Mouse (Mus musculus) myocyte (in vitro differentiated cells): Measurements from ENCODE around the gene Kcnj4. TPM values are rescaled to one million over a fixed set of nuclear protein-coding genes. Genes with fewer than 3 reads are reported as not detected.
A peak's percentile ranks its signal among the peaks of the same experiment; 100 is the strongest.

ENCODE experiments used
- H3K27me3 ChIP-seq: one replicate; pipeline ENCODE4 v1.6.1; 2011; ENCODE audit not compliant: control insufficient read depth, insufficient read depth, insufficient read length
- H3K36me3 ChIP-seq: one replicate; pipeline ENCODE4 v1.6.1; 2011; ENCODE audit not compliant: control insufficient read depth, insufficient read depth
- H3K4me2 ChIP-seq: one replicate; pipeline ENCODE4 v1.6.1; 2011; ENCODE audit warnings: low read depth, control low read depth
- H3K4me3 ChIP-seq: one replicate; pipeline ENCODE4 v1.5.1; 2011; ENCODE audit warnings: mild to moderate bottlenecking, control low read depth, moderate library complexity
- H3K79me2 ChIP-seq: one replicate; pipeline ENCODE4 v1.6.1; 2011; ENCODE audit not compliant: control insufficient read depth, insufficient read depth
- H3ac ChIP-seq: one replicate; pipeline ENCODE4 v1.6.1; 2011; ENCODE audit not compliant: control insufficient read depth, insufficient read length
- CEBPB ChIP-seq: IDR thresholded peaks from 2 replicates; pipeline ENCODE4 v1.6.1; 2011; ENCODE audit warnings: mild to moderate bottlenecking, moderate library complexity; ENCODE audit not compliant: poor library complexity, insufficient read depth, severe bottlenecking
- E2F4 ChIP-seq: IDR thresholded peaks from one replicate; pipeline ENCODE4 v1.6.1; 2011; ENCODE audit warnings: mild to moderate bottlenecking, control low read depth, moderate library complexity; ENCODE audit not compliant: insufficient read depth
- MAX ChIP-seq: IDR thresholded peaks from one replicate; pipeline ENCODE4 v1.6.1; 2011; ENCODE audit warnings: low read depth, mild to moderate bottlenecking, control low read depth
- MYOD1 ChIP-seq, 3 experiments: IDR thresholded peaks; one replicate each; pipeline ENCODE4 v1.6.1; 2011; ENCODE audit warnings: control low read depth in 2 of 3, low read depth in 2 of 3, mild to moderate bottlenecking in 2 of 3, moderate library complexity in 1 of 3; ENCODE audit not compliant: insufficient read length in 2 of 3, control insufficient read depth in 1 of 3
- MYOG ChIP-seq, 3 experiments: IDR thresholded peaks; one replicate each; pipeline ENCODE4 v1.6.1; 2011; ENCODE audit warnings: control low read depth in 2 of 3, low read depth in 2 of 3, mild to moderate bottlenecking in 2 of 3; ENCODE audit not compliant: insufficient read length in 2 of 3, control insufficient read depth in 1 of 3, insufficient read depth in 1 of 3
- POLR2A ChIP-seq: IDR thresholded peaks from one replicate; pipeline ENCODE4 v1.6.1; 2011; ENCODE audit warnings: low read depth, mild to moderate bottlenecking, control low read depth, moderate library complexity; ENCODE audit not compliant: insufficient read length
- POLR2AphosphoS2 ChIP-seq: IDR thresholded peaks from one replicate; pipeline ENCODE4 v1.6.1; 2011; ENCODE audit warnings: low read depth, control low read depth; ENCODE audit not compliant: insufficient read length
- REST ChIP-seq: IDR thresholded peaks from one replicate; pipeline ENCODE4 v1.6.1; 2011; ENCODE audit warnings: mild to moderate bottlenecking, control low read depth, moderate library complexity; ENCODE audit not compliant: insufficient read depth, insufficient read length
- SRF ChIP-seq: IDR thresholded peaks from one replicate; pipeline ENCODE4 v1.6.1; 2011; ENCODE audit warnings: low read depth; ENCODE audit not compliant: control insufficient read depth, insufficient read length
- TCF12 ChIP-seq: IDR thresholded peaks from one replicate; pipeline ENCODE4 v1.6.1; 2011; ENCODE audit warnings: mild to moderate bottlenecking, control low read depth; ENCODE audit not compliant: poor library complexity, insufficient read depth, severe bottlenecking
- TCF3 ChIP-seq: IDR thresholded peaks from one replicate; pipeline ENCODE4 v1.6.1; 2011; ENCODE audit warnings: low read depth, control low read depth; ENCODE audit not compliant: insufficient read length
- USF1 ChIP-seq: IDR thresholded peaks from one replicate; pipeline ENCODE4 v1.6.1; 2011; ENCODE audit warnings: low read depth, mild to moderate bottlenecking, control low read depth, moderate library complexity
- polyA plus RNA-seq: library from polyadenylated mRNA; unstranded; fragments of >200 nt; fragmentation: generic; extraction: Trizol; gene quantifications from one replicate; pipeline ENCODE4 v1.2.1, GENCODE M21; 2012; ENCODE audit warnings: missing spikeins

Gene Kcnj4
- polyA plus RNA-seq, 1 experiment: 0.06 TPM

GRCm38 (mm10) chr15:79545921-79546399 lies 40.9 kb upstream of the Kcnj4 start:
- Histone ChIP-seq H3K4me3 (peak overlapping the region; percentile 89), H3K36me3 (peaks cover 37% of the 10 kb centered on the region), H3K27me3 (peaks cover 7% of the 10 kb centered on the region), H3K79me2 (peaks cover 46% of the 10 kb centered on the region), H3K4me2 (peak overlapping the region; percentile 95), H3ac (peak overlapping the region; percentile 87)
- no peak for TF ChIP-seq MYOG (IDR thresholded peaks at IDR 0.05; ENCODE audit: control insufficient read depth in 1 of 3, insufficient read depth in 1 of 3, insufficient read length in 2 of 3, low read depth in 2 of 3)
- peak; percentile 57 for TF ChIP-seq POLR2A
- TF ChIP-seq REST: peak; percentile 25
- peak; percentile 66 for TF ChIP-seq POLR2AphosphoS2

- TF ChIP-seq CEBPB (no peak), E2F4 (no peak), USF1 (no peak), TCF12 (no peak), MYOD1 (IDR thresholded peaks at IDR 0.05; ENCODE audit: control insufficient read depth in 1 of 3, insufficient read length in 2 of 3, low read depth in 2 of 3) (no peak), POLR2AphosphoS2 (no peak), TCF3 (no peak), REST (no peak), SRF (no peak), MYOG (IDR thresholded peaks at IDR 0.05; ENCODE audit: control insufficient read depth in 1 of 3, insufficient read depth in 1 of 3, insufficient read length in 2 of 3, low read depth in 2 of 3) (no peak), POLR2A (no peak), MAX (no peak)
- Histone ChIP-seq H3K27me3 (peaks cover 4% of the 10 kb centered on the region), H3K4me2 (peak overlapping the region; percentile 95)
Observed at GRCm38 (mm10) chr15:79545496-79545895, 40.5 kb upstream of the Kcnj4 start.

DNA sequence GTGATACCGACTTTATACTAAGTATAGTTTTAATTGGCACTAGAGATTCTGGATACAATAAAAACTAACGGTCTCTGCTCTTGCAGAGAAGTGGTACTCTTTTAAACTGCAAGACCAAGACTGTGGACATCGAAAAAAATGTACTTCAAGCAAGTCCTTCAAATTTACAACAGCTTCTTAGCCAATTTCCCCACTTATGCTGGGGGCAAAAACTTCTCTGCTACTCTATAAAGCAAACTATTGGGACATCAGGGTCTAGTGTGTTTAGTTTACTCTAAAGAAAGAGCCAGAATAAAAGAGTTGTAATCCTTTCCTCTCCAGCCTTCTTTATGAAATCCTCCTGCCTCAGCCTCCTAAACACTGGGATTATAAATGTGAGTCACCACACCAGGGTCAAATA lies 38.9 kb upstream of the Kcnj4 start:
- TF ChIP-seq CEBPB (no peak), MYOD1 (IDR thresholded peaks at IDR 0.05; ENCODE audit: control insufficient read depth in 1 of 3, insufficient read length in 2 of 3, low read depth in 2 of 3) (no peak), TCF3 (no peak), POLR2A (no peak), POLR2AphosphoS2 (no peak), MYOG (IDR thresholded peaks at IDR 0.05; ENCODE audit: control insufficient read depth in 1 of 3, insufficient read depth in 1 of 3, insufficient read length in 2 of 3, low read depth in 2 of 3) (no peak), MAX (no peak), REST (no peak), TCF12 (no peak), USF1 (no peak), SRF (no peak), E2F4 (no peak)
- Histone ChIP-seq H3K4me2 (peak overlapping the region; percentile 95), H3ac (no peak overlapping the region), H3K27me3 (no peaks in the 10 kb centered on the region), H3K4me3 (peak overlapping the region; percentile 89), H3K79me2 (peaks cover 65% of the 10 kb centered on the region), H3K36me3 (peaks cover 57% of the 10 kb centered on the region)

More at GRCm38 (mm10) chr15:79545496-79545895, 40.5 kb upstream of the Kcnj4 start:
- peak overlapping the region; percentile 87 for H3ac ChIP-seq
- peaks cover 42% of the 10 kb centered on the region for H3K36me3 ChIP-seq
- peak overlapping the region; percentile 89 for H3K4me3 ChIP-seq
- H3K79me2 ChIP-seq: peaks cover 51% of the 10 kb centered on the region

DNA sequence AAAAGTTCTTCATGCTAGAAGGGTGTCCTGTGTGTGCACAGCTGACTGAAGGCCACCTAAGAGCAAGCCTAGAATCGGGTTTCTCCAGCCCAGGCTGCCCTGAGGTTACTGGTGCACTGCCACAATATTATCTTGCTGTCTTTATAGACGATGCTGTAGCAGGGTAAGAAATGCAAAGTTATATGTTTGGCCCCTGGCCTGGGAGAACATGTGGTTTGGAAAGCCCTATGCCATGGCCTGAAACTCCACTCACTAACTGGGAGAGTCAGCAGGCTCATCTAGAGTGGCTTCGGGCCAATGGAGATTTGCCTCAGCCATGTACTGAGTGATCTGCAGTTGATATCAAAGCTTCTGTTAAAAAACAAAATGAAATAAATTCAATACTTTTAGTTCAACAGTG lies 28.8 kb upstream of the Kcnj4 start:
- H3K4me3 ChIP-seq: no peak overlapping the region
- peaks cover 17% of the 10 kb centered on the region for H3K79me2 ChIP-seq
- peaks cover 97% of the 10 kb centered on the region for H3K36me3 ChIP-seq
- no peak for TF ChIP-seq SRF
- no peak for TF ChIP-seq E2F4
- TF ChIP-seq MYOG (IDR thresholded peaks at IDR 0.05; ENCODE audit: control insufficient read depth in 1 of 3, insufficient read depth in 1 of 3, insufficient read length in 2 of 3, low read depth in 2 of 3): no peak
- no peak for TF ChIP-seq REST
- TF ChIP-seq MAX: no peak
- TF ChIP-seq TCF12: no peak
- TF ChIP-seq USF1: no peak
- TF ChIP-seq POLR2AphosphoS2: no peak
- no peak for TF ChIP-seq POLR2A
- no peak for TF ChIP-seq TCF3
- TF ChIP-seq MYOD1 (IDR thresholded peaks at IDR 0.05; ENCODE audit: control insufficient read depth in 1 of 3, insufficient read length in 2 of 3, low read depth in 2 of 3): no peak
- no peak for TF ChIP-seq CEBPB
- no peaks in the 10 kb centered on the region for H3K27me3 ChIP-seq
- no peak overlapping the region for H3ac ChIP-seq
- H3K4me2 ChIP-seq: no peak overlapping the region

- H3K4me3 ChIP-seq: no peak overlapping the region
- no peak overlapping the region for H3K4me2 ChIP-seq
- no peaks in the 10 kb centered on the region for H3K27me3 ChIP-seq
- TF ChIP-seq MYOG (IDR thresholded peaks at IDR 0.05; ENCODE audit: control insufficient read depth in 1 of 3, insufficient read depth in 1 of 3, insufficient read length in 2 of 3, low read depth in 2 of 3) (no peak), POLR2A (peak; percentile 38), CEBPB (no peak), E2F4 (no peak), USF1 (no peak), MAX (no peak), REST (no peak), POLR2AphosphoS2 (peak; percentile 75), TCF3 (no peak), MYOD1 (IDR thresholded peaks at IDR 0.05; ENCODE audit: control insufficient read depth in 1 of 3, insufficient read length in 2 of 3, low read depth in 2 of 3) (no peak)
- peaks cover 7% of the 10 kb centered on the region for H3K79me2 ChIP-seq
- peaks cover 93% of the 10 kb centered on the region for H3K36me3 ChIP-seq
- H3ac ChIP-seq: no peak overlapping the region
Observed at GRCm38 (mm10) chr15:79529935-79530334, 24.9 kb upstream of the Kcnj4 start.
